Mouse (Mus musculus): Measurements from ENCODE around the gene P3h4. TPM values are rescaled to one million over a fixed set of nuclear protein-coding genes. Genes with fewer than 3 reads are reported as not detected.

P3h4 gene
- polyA plus RNA-seq, 1 experiment from 2014 or later: 34.3 TPM

- Histone ChIP-seq H3K9me3 (replicated peaks) (no peaks in the 10 kb centered on the region), H3K4me2 (replicated peaks) (no peak overlapping the region), H3K4me3 (no peak overlapping the region), H3K27ac (no peak overlapping the region), H3K27me3 (no peaks in the 10 kb centered on the region), H3K4me1 (peaks cover 11% of the 10 kb centered on the region; the same call in 1 of the 2 replicates), H3K36me3 (0 out of 2 replicates have a peak, but pooled peaks cover 6% of the 10 kb centered on the region), H3K9ac (no peak overlapping the region)
- no peak for ATAC-seq (ENCODE audit: low FRiP score)
- WGBS: 82% methylated on average over 5 of the region's 5 CpGs
Measured at GRCm38 (mm10) chr11:100406995-100407705, 7.5 kb downstream of the P3h4 start.

- H3K36me3 ChIP-seq: 0 out of 2 replicates have a peak, but pooled peaks cover 6% of the 10 kb centered on the region
- H3K27me3 ChIP-seq: no peaks in the 10 kb centered on the region
- no peaks in the 10 kb centered on the region for H3K9me3 ChIP-seq (replicated peaks)
- H3K27ac ChIP-seq: no peak overlapping the region
- WGBS: 80% methylated on average over 8 of the region's 8 CpGs
- H3K4me1 ChIP-seq: peaks cover 8% of the 10 kb centered on the region; the same call in 1 of the 2 replicates
- H3K9ac ChIP-seq: no peak overlapping the region
- H3K4me2 ChIP-seq (replicated peaks): no peak overlapping the region
- no peak overlapping the region for H3K4me3 ChIP-seq
- ATAC-seq (ENCODE audit: low FRiP score): no peak
Measured at GRCm38 (mm10) chr11:100406273-100406672, 8.4 kb downstream of the P3h4 start.

- H3K4me2 ChIP-seq (replicated peaks): no peak overlapping the region
- no peaks in the 10 kb centered on the region; the same call in 1 of the 2 replicates for H3K27me3 ChIP-seq
- H3K4me3 ChIP-seq: no peak overlapping the region
- H3K27ac ChIP-seq: no peak overlapping the region
- 0 out of 2 replicates have a peak, but pooled peaks cover 6% of the 10 kb centered on the region for H3K36me3 ChIP-seq
- no peak overlapping the region for H3K9ac ChIP-seq
- 82% methylated on average over 3 of the region's 3 CpGs for WGBS
- H3K9me3 ChIP-seq (replicated peaks): no peaks in the 10 kb centered on the region
- no peak for ATAC-seq (ENCODE audit: low FRiP score)
- peaks cover 8% of the 10 kb centered on the region; the same call in 1 of the 2 replicates for H3K4me1 ChIP-seq
Measured at GRCm38 (mm10) chr11:100404456-100405074, 10.1 kb downstream of the P3h4 start.

- Histone ChIP-seq H3K36me3 (0 out of 2 replicates have a peak, but pooled peaks cover 3% of the 10 kb centered on the region), H3K9me3 (replicated peaks) (no peaks in the 10 kb centered on the region), H3K27me3 (no peaks in the 10 kb centered on the region; the same call in 1 of the 2 replicates), H3K4me3 (no peak overlapping the region), H3K4me2 (replicated peaks) (no peak overlapping the region), H3K4me1 (peaks cover 8% of the 10 kb centered on the region; the same call in 1 of the 2 replicates), H3K9ac (no peak overlapping the region), H3K27ac (no peak overlapping the region)
- no peak for ATAC-seq (ENCODE audit: low FRiP score)
- 76% methylated on average over 10 of the region's 10 CpGs for WGBS
Measured at GRCm38 (mm10) chr11:100403445-100404134, 11.0 kb downstream of the P3h4 start.

- Histone ChIP-seq H3K4me1 (peaks cover 8% of the 10 kb centered on the region; the same call in 1 of the 2 replicates), H3K9me3 (replicated peaks) (no peaks in the 10 kb centered on the region), H3K27ac (no peak overlapping the region), H3K9ac (no peak overlapping the region), H3K4me3 (no peak overlapping the region), H3K27me3 (no peaks in the 10 kb centered on the region; the same call in 1 of the 2 replicates), H3K4me2 (replicated peaks) (no peak overlapping the region), H3K36me3 (no peaks in the 10 kb centered on the region)
- no peak for ATAC-seq (ENCODE audit: low FRiP score)
- WGBS: 100% methylated on average over 2 of the region's 2 CpGs
Measured at GRCm38 (mm10) chr11:100402682-100403081, 12.0 kb downstream of the P3h4 start.

GRCm38 (mm10) chr11:100402240-100402639 lies 12.4 kb downstream of the P3h4 start:
- WGBS: 43% methylated on average over 6 of the region's 6 CpGs

GRCm38 (mm10) chr11:100400842-100401241 lies 13.8 kb downstream of the P3h4 start:
- no peak overlapping the region for H3K27ac ChIP-seq
- ATAC-seq (ENCODE audit: low FRiP score): no peak
- no peaks in the 10 kb centered on the region for H3K9me3 ChIP-seq (replicated peaks)
- no peaks in the 10 kb centered on the region for H3K36me3 ChIP-seq
- H3K27me3 ChIP-seq: peaks cover 10% of the 10 kb centered on the region; the same call in 1 of the 2 replicates
- H3K4me3 ChIP-seq: no peak overlapping the region
- peaks cover 15% of the 10 kb centered on the region for H3K4me1 ChIP-seq
- no peak overlapping the region for H3K4me2 ChIP-seq (replicated peaks)
- WGBS: 81% methylated on average over 6 of the region's 6 CpGs
- no peak overlapping the region for H3K9ac ChIP-seq

More at GRCm38 (mm10) chr11:100402240-100402639, 12.4 kb downstream of the P3h4 start:
- ATAC-seq (ENCODE audit: low FRiP score): no peak
- Histone ChIP-seq H3K9ac (no peak overlapping the region), H3K36me3 (no peaks in the 10 kb centered on the region), H3K4me3 (no peak overlapping the region), H3K4me1 (peaks cover 8% of the 10 kb centered on the region; the same call in 1 of the 2 replicates), H3K4me2 (replicated peaks) (no peak overlapping the region), H3K27ac (no peak overlapping the region), H3K27me3 (no peaks in the 10 kb centered on the region; the same call in 1 of the 2 replicates), H3K9me3 (replicated peaks) (no peaks in the 10 kb centered on the region)

GRCm38 (mm10) chr11:100399727-100400538 lies 14.7 kb downstream of the P3h4 start:
- no peak for ATAC-seq (ENCODE audit: low FRiP score)
- 78% methylated on average over 12 of the region's 12 CpGs for WGBS

GRCm38 (mm10) chr11:100399320-100399719 lies 15.3 kb downstream of the P3h4 start:
- Histone ChIP-seq H3K9me3 (replicated peaks) (no peaks in the 10 kb centered on the region), H3K36me3 (no peaks in the 10 kb centered on the region), H3K9ac (no peak overlapping the region), H3K4me3 (no peak overlapping the region), H3K27me3 (peaks cover 21% of the 10 kb centered on the region), H3K4me2 (replicated peaks) (no peak overlapping the region), H3K4me1 (peaks cover 23% of the 10 kb centered on the region), H3K27ac (no peak overlapping the region)
- WGBS: 84% methylated on average over 9 of the region's 9 CpGs
- no peak for ATAC-seq (ENCODE audit: low FRiP score)

More at GRCm38 (mm10) chr11:100399727-100400538, 14.7 kb downstream of the P3h4 start:
- Histone ChIP-seq H3K27ac (no peak overlapping the region), H3K4me1 (peaks cover 23% of the 10 kb centered on the region), H3K9ac (no peak overlapping the region), H3K4me2 (replicated peaks) (no peak overlapping the region), H3K9me3 (replicated peaks) (no peaks in the 10 kb centered on the region), H3K36me3 (no peaks in the 10 kb centered on the region), H3K4me3 (no peak overlapping the region), H3K27me3 (peaks cover 19% of the 10 kb centered on the region)

GRCm38 (mm10) chr11:100398517-100398916 lies 16.1 kb downstream of the P3h4 start:
- Histone ChIP-seq H3K4me2 (replicated peaks) (peak overlapping the region; percentile 54; the same call in 1 of the 2 replicates), H3K36me3 (no peaks in the 10 kb centered on the region), H3K4me3 (no peak overlapping the region), H3K9ac (no peak overlapping the region), H3K27ac (no peak overlapping the region), H3K4me1 (peaks cover 26% of the 10 kb centered on the region), H3K9me3 (replicated peaks) (no peaks in the 10 kb centered on the region), H3K27me3 (peaks cover 21% of the 10 kb centered on the region)
- 97% methylated on average over 7 of the region's 7 CpGs for WGBS
- no peak for ATAC-seq (ENCODE audit: low FRiP score)

- Histone ChIP-seq H3K9me3 (replicated peaks) (no peaks in the 10 kb centered on the region), H3K9ac (peak within 1 kb of the TSS; percentile 75)
- under 1% methylated on average over 37 of the region's 37 CpGs for whole genome bisulfite sequencing
Measured at GRCm38 (mm10) chr11:100397600-100398389, 16.8 kb downstream of the P3h4 start, which contains the start of gene Jup. Gene Jup (minus strand): TSS chr11:100397763.

More at GRCm38 (mm10) chr11:100397600-100398389, 16.8 kb downstream of the P3h4 start, which contains the start of gene Jup:
- peak within 1 kb of the TSS; percentile 54 for H3K4me2 ChIP-seq (replicated peaks)
- H3K4me1 ChIP-seq: peaks cover 23% of the 10 kb centered on the region
- peaks cover 21% of the 10 kb centered on the region for H3K27me3 ChIP-seq
- peak within 1 kb of the TSS; percentile 80 for H3K27ac ChIP-seq
- ATAC-seq (ENCODE audit: low FRiP score): peak; percentile 98
- H3K36me3 ChIP-seq: no peaks in the 10 kb centered on the region
- H3K4me3 ChIP-seq: peak within 1 kb of the TSS; percentile 58

Measured in hindbrain, embryonic 12.5 days (tissue).